Mouse (Mus musculus) liver, embryonic 16.5 days (tissue): ENCODE data around the gene Agr3. TPM values are rescaled to one million over a fixed set of nuclear protein-coding genes. Genes with fewer than 3 reads are reported as not detected.

ENCODE experiments used
- ATAC-seq: fragments of 200-750 bp; cut with Nextera tagmentation; 2 replicates; pipeline ENCODE4 v1.8.0; 2017; ENCODE audit warnings: low read depth, mild to moderate bottlenecking, moderate number of reproducible peaks, moderate library complexity
- H3K27ac ChIP-seq: fragments of 300-500 bp; sonication (generic); 2 replicates; pipeline ENCODE4 v1.5.1; 2014; ENCODE audit warnings: mild to moderate bottlenecking, low read length
- H3K27me3 ChIP-seq: fragments of 300-500 bp; sonication (generic); 2 replicates; pipeline ENCODE4 v1.6.1; 2014; ENCODE audit warnings: low read depth, low read length, mixed read lengths; ENCODE audit not compliant: control insufficient read depth, insufficient read depth
- H3K36me3 ChIP-seq: fragments of 300-500 bp; sonication (generic); 2 replicates; pipeline ENCODE4 v1.6.1; 2014; ENCODE audit warnings: mild to moderate bottlenecking; ENCODE audit not compliant: control insufficient read depth, insufficient read depth
- H3K4me1 ChIP-seq: fragments of 300-500 bp; sonication (generic); 2 replicates; pipeline ENCODE4 v1.6.1; 2014; ENCODE audit warnings: low read depth, low read length, mixed read lengths; ENCODE audit not compliant: control insufficient read depth
- H3K4me2 ChIP-seq: fragments of 300-500 bp; sonication (generic); 2 replicates; pipeline ENCODE4 v1.6.1; 2014; ENCODE audit warnings: low read depth, low read length, mixed read lengths
- H3K4me3 ChIP-seq: fragments of 300-500 bp; sonication (generic); 2 replicates; pipeline ENCODE4 v1.5.1; 2014; ENCODE audit warnings: low read depth, mild to moderate bottlenecking, low read length
- H3K9ac ChIP-seq: fragments of 300-500 bp; sonication (generic); 2 replicates; pipeline ENCODE4 v1.6.1; 2014; ENCODE audit warnings: low read depth, low read length
- H3K9me3 ChIP-seq: fragments of 300-500 bp; sonication (generic); replicated peaks from 2 replicates; pipeline ENCODE4 v1.6.1; 2016; ENCODE audit warnings: low read length; ENCODE audit not compliant: control insufficient read depth
- WGBS: fragments of 180-500 bp; shearing (Covaris S2); extraction: QIAGEN DNeasy Blood & Tissue Kit; methylation state at CpG from one replicate; pipeline ENCODE4 v1.1.7; 2014; ENCODE audit not compliant: insufficient replicate concordance; 5-methylcytosine and 5-hydroxymethylcytosine counted together
- polyA plus RNA-seq: library from polyadenylated mRNA; unstranded; fragments of >200 nt; fragmentation: Nextera tagmentation; extraction: Ambion mirVana; gene quantifications from 2 replicates; pipeline ENCODE4 v1.2.1, GENCODE M21; 2015

The Agr3 gene
- polyA plus RNA-seq, 1 experiment from 2014 or later = not detected

- no peak overlapping the region for H3K9ac ChIP-seq
- H3K4me1 ChIP-seq = no peaks in the 10 kb centered on the region
- H3K4me3 ChIP-seq = no peak overlapping the region
- H3K36me3 ChIP-seq = no peaks in the 10 kb centered on the region
- H3K9me3 ChIP-seq = no peaks in the 10 kb centered on the region
- no peak for ATAC-seq
- no peaks in the 10 kb centered on the region; the same call in 1 of the 2 replicates for H3K27me3 ChIP-seq
- no peak overlapping the region for H3K4me2 ChIP-seq
- WGBS = 15% methylated on average over 5 of the region's 5 CpGs
- no peak overlapping the region for H3K27ac ChIP-seq
These were observed 70.4 kb downstream of the Agr3 start for GRCm38 (mm10) chr12:35995799-35996198.

Other genes starting within 250 kb of the Agr3 start
- gene Agr2, start 67.3 kb downstream of the Agr3 start, polyA plus RNA-seq = 2.8 TPM in 1 of 2 replicates, not detected in the other
- gene Tspan13, start 116.9 kb downstream of the Agr3 start, polyA plus RNA-seq = 16.6 and 16.8 TPM in 2 replicates
- 6.9 TPM in 2 replicates for gene Ankmy2, start 231.5 kb downstream of the Agr3 start, polyA plus RNA-seq
- 33.2 and 34.1 TPM in 2 replicates for gene Bzw2, start 232.5 kb downstream of the Agr3 start, polyA plus RNA-seq